Mouse (Mus musculus) bone marrow, adult 2 months (tissue): Measurements from ENCODE around the gene Alpi. TPM values are rescaled to one million over a fixed set of nuclear protein-coding genes. Genes with fewer than 3 reads are reported as not detected.

Source experiments
- H3K27ac ChIP-seq: fragments of 200-500 bp; 2 replicates; pipeline ENCODE4 v1.5.1; 2012; ENCODE audit warnings: low read depth, mild to moderate bottlenecking, control low read depth, inconsistent platforms, low read length; ENCODE audit not compliant: control insufficient read depth, poor library complexity, insufficient read depth
- H3K4me1 ChIP-seq: fragments of 200-500 bp; 2 replicates; pipeline ENCODE4 v1.6.1; 2011; ENCODE audit warnings: low read length; ENCODE audit not compliant: control insufficient read depth, insufficient read depth
- H3K4me3 ChIP-seq: fragments of 200-500 bp; replicated peaks from 2 replicates; pipeline ENCODE3; 2011; ENCODE audit warnings: mild to moderate bottlenecking, low read depth, low read length, control low read depth; ENCODE audit not compliant: control insufficient read depth
- CTCF ChIP-seq: fragments of 200-500 bp; IDR thresholded peaks from 2 replicates; pipeline ENCODE4 v1.5.1; 2011; ENCODE audit warnings: low read length, control low read depth; ENCODE audit not compliant: control insufficient read depth, insufficient read depth
- POLR2A ChIP-seq: fragments of 200-500 bp; IDR thresholded peaks from 2 replicates; pipeline ENCODE4 v1.6.1; 2011; ENCODE audit warnings: low read depth, mild to moderate bottlenecking, control low read depth, low read length, borderline replicate concordance; ENCODE audit not compliant: control insufficient read depth
- WGBS: fragments of 180-500 bp; shearing (Covaris S2); methylation state at CpG from one replicate; pipeline ENCODE4 v1.1.7; 2018; 5-methylcytosine and 5-hydroxymethylcytosine counted together
- polyA plus RNA-seq: library from polyadenylated mRNA; stranded (reverse); fragments of >200 nt; gene quantifications from 2 replicates; pipeline ENCODE4 v1.2.4, GENCODE M21; 2011; ENCODE audit warnings: low replicate concordance; ENCODE audit not compliant: missing spikeins, insufficient read depth, insufficient read length

The Alpi gene
- polyA plus RNA-seq, 1 experiment: not detected

- Histone ChIP-seq H3K27ac (no peak overlapping the region), H3K4me3 (no peak overlapping the region), H3K4me1 (no peaks in the 10 kb centered on the region)
- 78% methylated on average over 4 of the region's 4 CpGs for WGBS
- TF ChIP-seq CTCF (no peak), POLR2A (no peak)
These were observed 50.0 kb downstream of the Alpi start for GRCm38 (mm10) chr1:87051369-87051768.

GRCm38 (mm10) chr1:87050700-87051099 is 50.7 kb downstream of the Alpi start:
- Histone ChIP-seq H3K4me1 (no peaks in the 10 kb centered on the region), H3K4me3 (no peak overlapping the region), H3K27ac (no peak overlapping the region)
- no peak for TF ChIP-seq POLR2A
- no peak for TF ChIP-seq CTCF
- 75% methylated on average over 1 of the region's 1 CpGs for WGBS

GRCm38 (mm10) chr1:87050072-87050471 is 51.3 kb downstream of the Alpi start:
- Histone ChIP-seq H3K4me1 (no peaks in the 10 kb centered on the region), H3K4me3 (no peak overlapping the region), H3K27ac (no peak overlapping the region)
- no peak for TF ChIP-seq CTCF
- TF ChIP-seq POLR2A: no peak
- WGBS: 86% methylated on average over 3 of the region's 3 CpGs

Other genes with a start within 250 kb of the Alpi start
- gene Alppl2, start 11.7 kb downstream of the Alpi start, polyA plus RNA-seq: not detected in 2 replicates
- gene Akp3, start 23.4 kb upstream of the Alpi start, polyA plus RNA-seq: not detected in 2 replicates
- gene Ecel1, start 54.9 kb upstream of the Alpi start, polyA plus RNA-seq: not detected in 2 replicates
- not detected in 2 replicates for gene Prss56, start 81.7 kb upstream of the Alpi start, polyA plus RNA-seq
- gene Chrnd, start 89.0 kb upstream of the Alpi start, polyA plus RNA-seq: not detected in 2 replicates
- not detected in 2 replicates for gene Chrng, start 103.1 kb upstream of the Alpi start, polyA plus RNA-seq
- 47.4 and 67.2 TPM in 2 replicates for gene Eif4e2, start 112.3 kb upstream of the Alpi start, polyA plus RNA-seq
- gene Efhd1, start 162.8 kb upstream of the Alpi start, polyA plus RNA-seq: not detected in 2 replicates
- 39.0 and 95.1 TPM in 2 replicates for gene Gigyf2, start 225.4 kb upstream of the Alpi start, polyA plus RNA-seq